Mouse (Mus musculus) heart, embryonic 15.5 days (tissue): Measurements from ENCODE around the gene Haspin. TPM values are rescaled to one million over a fixed set of nuclear protein-coding genes. Genes with fewer than 3 reads are reported as not detected.

Experiments
- ATAC-seq: fragments of 200-750 bp; cut with Nextera tagmentation; replicated peaks from 2 replicates; pipeline ENCODE4 v1.8.0; 2017; ENCODE audit warnings: low read depth, moderate TSS enrichment; ENCODE audit not compliant: insufficient number of reproducible peaks, insufficient read depth, low FRiP score
- H3K27ac ChIP-seq: fragments of 300-500 bp; sonication (generic); 2 replicates; pipeline ENCODE4 v1.5.1; 2015; ENCODE audit warnings: mild to moderate bottlenecking, inconsistent platforms
- H3K27me3 ChIP-seq: fragments of 300-500 bp; sonication (generic); 2 replicates; pipeline ENCODE4 v1.6.1; 2015; ENCODE audit warnings: inconsistent platforms
- H3K36me3 ChIP-seq: fragments of 300-500 bp; sonication (generic); 2 replicates; pipeline ENCODE4 v1.6.1; 2015; ENCODE audit warnings: mild to moderate bottlenecking, inconsistent platforms
- H3K4me1 ChIP-seq: fragments of 300-500 bp; sonication (generic); replicated peaks from 2 replicates; pipeline ENCODE4 v1.6.1; 2015; ENCODE audit warnings: inconsistent platforms
- H3K4me2 ChIP-seq: fragments of 300-500 bp; sonication (generic); 2 replicates; pipeline ENCODE4 v1.6.1; 2015; ENCODE audit warnings: inconsistent platforms, mild to moderate bottlenecking, moderate library complexity
- H3K4me3 ChIP-seq: fragments of 300-500 bp; sonication (generic); 2 replicates; pipeline ENCODE4 v1.5.1; 2015; ENCODE audit warnings: mild to moderate bottlenecking, inconsistent platforms
- H3K9ac ChIP-seq: fragments of 300-500 bp; sonication (generic); 2 replicates; pipeline ENCODE4 v1.6.1; 2015; ENCODE audit warnings: mild to moderate bottlenecking, inconsistent platforms
- H3K9me3 ChIP-seq: fragments of 300-500 bp; sonication (generic); replicated peaks from 2 replicates; pipeline ENCODE4 v1.6.1; 2016; ENCODE audit warnings: inconsistent platforms
- WGBS: fragments of 180-500 bp; shearing (Covaris S2); methylation state at CpG from one replicate; pipeline ENCODE4 v1.1.7; 2015; ENCODE audit warnings: mixed read lengths; 5-methylcytosine and 5-hydroxymethylcytosine counted together
- polyA plus RNA-seq: library from polyadenylated mRNA; unstranded; fragments of >200 nt; fragmentation: Nextera tagmentation; extraction: Ambion mirVana; gene quantifications from 2 replicates; pipeline ENCODE4 v1.2.1, GENCODE M21; 2015

Gene Haspin
- polyA plus RNA-seq, 1 experiment from 2014 or later = 10.0 TPM

DNA sequence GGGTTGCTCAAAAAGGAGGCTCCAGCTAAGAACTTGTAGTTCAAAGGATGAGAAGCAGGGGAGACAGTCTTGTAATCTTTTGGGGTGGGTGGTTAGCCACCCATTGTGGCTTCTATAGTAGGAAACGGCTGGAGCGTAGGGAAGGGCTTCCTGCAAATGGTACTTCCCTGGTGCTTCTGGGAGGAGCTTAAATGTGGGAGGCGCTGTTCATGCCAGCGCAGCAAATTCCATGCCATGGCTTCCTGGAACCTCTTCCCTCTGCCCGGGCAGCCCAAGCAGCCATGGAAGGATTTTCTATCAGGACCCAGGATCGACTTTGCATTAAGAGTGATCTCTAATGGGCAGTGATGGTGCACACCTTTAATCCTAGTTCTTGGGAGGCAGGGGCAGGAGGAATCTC is 30.5 kb upstream of the Haspin start:
- H3K36me3 ChIP-seq = peaks cover 3% of the 10 kb centered on the region; the same call in 1 of the 2 replicates
- ATAC-seq = no peak
- H3K27ac ChIP-seq = no peak overlapping the region
- H3K27me3 ChIP-seq = no peaks in the 10 kb centered on the region
- H3K4me2 ChIP-seq = no peak overlapping the region
- H3K9ac ChIP-seq = no peak overlapping the region
- WGBS = 71% methylated on average over 6 of the region's 6 CpGs
- H3K4me1 ChIP-seq = peaks cover 16% of the 10 kb centered on the region
- no peaks in the 10 kb centered on the region for H3K9me3 ChIP-seq
- H3K4me3 ChIP-seq = no peak overlapping the region

- WGBS = 82% methylated on average over 8 of the region's 8 CpGs
- Histone ChIP-seq H3K27ac (no peak overlapping the region), H3K9me3 (no peaks in the 10 kb centered on the region), H3K4me3 (no peak overlapping the region), H3K4me2 (no peak overlapping the region), H3K27me3 (no peaks in the 10 kb centered on the region), H3K9ac (no peak overlapping the region), H3K4me1 (peaks cover 16% of the 10 kb centered on the region), H3K36me3 (peaks cover under 1% of the 10 kb centered on the region; the same call in 1 of the 2 replicates)
- ATAC-seq = no peak
Observed at GRCm38 (mm10) chr11:73168071-73168470, 30.0 kb upstream of the Haspin start.

DNA sequence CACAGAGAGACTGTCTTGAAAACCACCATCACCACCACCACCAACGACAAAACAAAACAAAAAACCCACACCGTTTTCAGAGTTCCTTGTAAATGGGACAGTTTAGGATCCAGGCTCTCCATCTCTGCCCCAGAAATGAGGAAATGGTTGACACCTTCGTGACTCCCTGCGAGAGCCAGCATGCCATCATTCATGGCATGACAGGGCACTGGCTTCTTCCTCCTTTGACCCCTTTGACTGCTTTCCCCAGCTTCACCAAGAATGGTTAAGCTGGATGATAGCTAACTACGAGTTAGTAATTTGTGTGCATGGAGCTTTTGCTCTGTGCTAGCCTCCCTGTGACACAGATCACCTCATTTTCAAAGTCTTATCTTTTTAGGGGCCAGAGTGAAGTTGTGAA is 24.2 kb upstream of the Haspin start:
- H3K27me3 ChIP-seq = peaks cover 18% of the 10 kb centered on the region; the same call in 1 of the 2 replicates
- no peaks in the 10 kb centered on the region for H3K36me3 ChIP-seq
- WGBS = 66% methylated on average over 5 of the region's 5 CpGs
- ATAC-seq = no peak
- no peak overlapping the region for H3K4me3 ChIP-seq
- no peak overlapping the region for H3K4me2 ChIP-seq
- H3K27ac ChIP-seq = no peak overlapping the region
- H3K9me3 ChIP-seq = no peaks in the 10 kb centered on the region
- H3K4me1 ChIP-seq = peaks cover 14% of the 10 kb centered on the region
- no peak overlapping the region for H3K9ac ChIP-seq

DNA sequence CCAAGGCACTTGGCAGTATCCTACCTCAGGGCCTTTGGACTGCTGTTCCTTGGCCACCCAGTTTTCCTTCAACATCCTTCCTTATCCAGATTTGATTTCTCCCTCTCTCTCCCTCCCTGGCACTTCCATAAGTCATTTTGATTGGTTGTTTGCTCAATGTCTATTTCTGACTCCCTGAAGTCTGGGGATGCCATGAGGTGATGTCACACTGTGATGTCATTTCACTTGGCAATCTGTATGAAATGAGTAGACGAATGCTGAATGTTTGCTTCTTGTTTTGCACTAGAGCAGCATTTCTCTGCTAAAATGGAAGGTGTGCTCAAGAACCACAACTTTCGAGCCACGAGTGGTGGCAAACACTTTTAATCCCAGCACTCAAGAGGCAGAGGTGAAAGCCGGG is 23.5 kb upstream of the Haspin start:
- no peaks in the 10 kb centered on the region for H3K36me3 ChIP-seq
- no peak overlapping the region for H3K4me3 ChIP-seq
- H3K9me3 ChIP-seq = no peaks in the 10 kb centered on the region
- WGBS = 80% methylated on average over 4 of the region's 4 CpGs
- H3K27ac ChIP-seq = peak overlapping the region; percentile 63
- H3K4me2 ChIP-seq = peak overlapping the region; percentile 92
- H3K4me1 ChIP-seq = peaks cover 14% of the 10 kb centered on the region
- no peak for ATAC-seq
- H3K9ac ChIP-seq = no peak overlapping the region
- peaks cover 22% of the 10 kb centered on the region; the same call in 1 of the 2 replicates for H3K27me3 ChIP-seq

- Histone ChIP-seq H3K36me3 (no peaks in the 10 kb centered on the region), H3K27me3 (peaks cover 24% of the 10 kb centered on the region; the same call in 1 of the 2 replicates), H3K9me3 (no peaks in the 10 kb centered on the region), H3K4me2 (peak overlapping the region; percentile 92), H3K27ac (peak overlapping the region; percentile 63), H3K9ac (peak overlapping the region; percentile 71), H3K4me1 (peaks cover 14% of the 10 kb centered on the region), H3K4me3 (peak overlapping the region; percentile 58)
- ATAC-seq = peak; percentile 74
- 7% methylated on average over 6 of the region's 6 CpGs for WGBS
Observed at GRCm38 (mm10) chr11:73160811-73161200, 22.7 kb upstream of the Haspin start.

DNA sequence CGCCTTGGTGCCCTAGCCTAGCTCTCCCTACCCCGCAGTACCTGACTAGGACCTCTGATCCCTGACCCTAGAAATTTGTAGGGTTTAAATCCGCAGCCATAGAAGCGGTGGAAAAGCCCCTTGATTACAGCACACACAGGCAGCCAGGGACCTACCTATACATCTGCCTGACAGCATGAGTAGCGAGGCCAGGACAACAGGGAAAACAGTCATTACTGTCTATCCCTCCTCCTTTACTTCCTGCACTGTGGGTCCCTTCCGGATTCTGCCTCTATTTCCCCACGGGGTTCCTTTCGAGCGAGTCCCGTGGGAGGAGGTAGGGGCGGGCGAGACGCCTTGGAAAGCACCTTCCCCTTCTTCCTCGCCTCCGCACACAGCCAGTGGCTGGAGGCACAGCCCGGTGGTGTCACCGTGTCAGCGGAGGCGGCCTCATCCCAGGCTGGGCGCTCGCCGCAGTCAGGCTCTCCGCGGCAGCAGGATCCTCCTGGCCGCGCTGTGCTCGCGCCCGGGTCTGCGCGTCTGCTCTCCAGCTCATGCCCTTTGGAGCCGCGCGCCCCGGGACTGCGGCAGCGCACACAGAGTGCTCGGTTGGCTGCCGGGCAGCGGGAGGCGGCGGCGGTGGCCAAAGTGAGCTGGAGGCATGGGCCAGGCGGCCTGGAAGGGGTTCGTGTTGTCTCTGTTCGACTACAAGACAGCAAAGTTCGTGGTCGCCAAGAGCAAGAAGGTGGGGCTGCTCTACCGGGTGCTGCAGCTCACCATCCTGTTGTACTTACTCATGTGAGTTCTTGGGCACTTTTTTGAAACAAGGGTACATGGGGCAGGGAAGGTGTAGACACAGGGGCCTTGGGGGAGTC is 22.1 kb upstream of the Haspin start, which contains the start of gene P2rx5:
Gene P2rx5, plus strand, starts transcription at position 465 of the 854 bp plus-strand sequence.
- peaks cover 24% of the 10 kb centered on the region; the same call in 1 of the 2 replicates for H3K27me3 ChIP-seq
- peak within 1 kb of the TSS; percentile 58 for H3K4me3 ChIP-seq
- WGBS = 3% methylated on average over 49 of the region's 49 CpGs
- peak within 1 kb of the TSS; percentile 92 for H3K4me2 ChIP-seq
- H3K27ac ChIP-seq = peak within 1 kb of the TSS; percentile 63
- H3K9ac ChIP-seq = peak within 1 kb of the TSS; percentile 71
- peaks cover 14% of the 10 kb centered on the region for H3K4me1 ChIP-seq
- no peaks in the 10 kb centered on the region for H3K9me3 ChIP-seq
- ATAC-seq = peak; percentile 83
- H3K36me3 ChIP-seq = no peaks in the 10 kb centered on the region

DNA sequence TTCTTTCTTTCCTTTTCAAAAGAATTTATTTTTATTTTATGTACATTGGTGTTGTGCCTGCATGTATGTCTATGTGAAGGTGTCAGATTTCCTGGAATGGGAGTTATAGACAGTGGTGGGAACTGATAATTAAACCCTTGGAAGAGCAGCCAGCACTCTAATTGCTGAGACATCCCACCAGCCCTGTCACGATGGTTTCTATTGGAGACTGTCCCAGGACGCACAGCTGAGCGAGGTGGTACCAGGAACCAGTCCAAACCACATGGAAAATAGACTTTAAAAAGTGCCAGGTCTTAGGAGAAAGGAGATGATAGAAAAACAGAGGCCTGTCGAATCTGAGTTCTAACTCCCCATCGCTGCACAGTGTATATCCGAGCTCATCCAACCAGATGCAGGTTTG is 17.0 kb upstream of the Haspin start:
- no peak overlapping the region for H3K27ac ChIP-seq
- WGBS = 62% methylated on average over 6 of the region's 6 CpGs
- no peaks in the 10 kb centered on the region for H3K36me3 ChIP-seq
- ATAC-seq = no peak
- peaks cover 3% of the 10 kb centered on the region for H3K4me1 ChIP-seq
- H3K27me3 ChIP-seq = peaks cover 22% of the 10 kb centered on the region; the same call in 1 of the 2 replicates
- no peak overlapping the region for H3K4me3 ChIP-seq
- no peaks in the 10 kb centered on the region for H3K9me3 ChIP-seq
- no peak overlapping the region for H3K9ac ChIP-seq
- H3K4me2 ChIP-seq = no peak overlapping the region

- 78% methylated on average over 9 of the region's 9 CpGs for WGBS
- H3K4me1 ChIP-seq = no peaks in the 10 kb centered on the region
- H3K4me2 ChIP-seq = no peak overlapping the region
- ATAC-seq = no peak
- no peak overlapping the region for H3K27ac ChIP-seq
- H3K4me3 ChIP-seq = no peak overlapping the region
- H3K9me3 ChIP-seq = no peaks in the 10 kb centered on the region
- no peaks in the 10 kb centered on the region for H3K27me3 ChIP-seq
- no peaks in the 10 kb centered on the region for H3K36me3 ChIP-seq
- no peak overlapping the region for H3K9ac ChIP-seq
Observed at GRCm38 (mm10) chr11:73148209-73148608, 10.1 kb upstream of the Haspin start.

- H3K27ac ChIP-seq = no peak overlapping the region
- H3K27me3 ChIP-seq = no peaks in the 10 kb centered on the region
- H3K9me3 ChIP-seq = no peaks in the 10 kb centered on the region
- ATAC-seq = no peak
- no peak overlapping the region for H3K4me3 ChIP-seq
- H3K4me1 ChIP-seq = no peaks in the 10 kb centered on the region
- no peak overlapping the region for H3K4me2 ChIP-seq
- no peak overlapping the region for H3K9ac ChIP-seq
- H3K36me3 ChIP-seq = no peaks in the 10 kb centered on the region
- WGBS = 51% methylated on average over 7 of the region's 7 CpGs
Observed at GRCm38 (mm10) chr11:73146975-73147365, 8.9 kb upstream of the Haspin start.

- Histone ChIP-seq H3K9me3 (no peaks in the 10 kb centered on the region), H3K27me3 (no peaks in the 10 kb centered on the region), H3K4me3 (no peak overlapping the region), H3K27ac (no peak overlapping the region), H3K36me3 (no peaks in the 10 kb centered on the region), H3K4me1 (no peaks in the 10 kb centered on the region), H3K4me2 (no peak overlapping the region), H3K9ac (no peak overlapping the region)
- 51% methylated on average over 11 of the region's 11 CpGs for WGBS
- ATAC-seq = no peak
Observed at GRCm38 (mm10) chr11:73146026-73146974, 8.2 kb upstream of the Haspin start.

GRCm38 (mm10) chr11:73144261-73144681 is 6.2 kb upstream of the Haspin start:
- no peaks in the 10 kb centered on the region for H3K36me3 ChIP-seq
- no peak overlapping the region for H3K27ac ChIP-seq
- no peak for ATAC-seq
- no peaks in the 10 kb centered on the region for H3K4me1 ChIP-seq
- H3K9me3 ChIP-seq = no peaks in the 10 kb centered on the region
- no peak overlapping the region for H3K4me3 ChIP-seq
- whole genome bisulfite sequencing = 43% methylated on average over 1 of the region's 1 CpGs
- no peak overlapping the region for H3K4me2 ChIP-seq
- H3K9ac ChIP-seq = no peak overlapping the region
- H3K27me3 ChIP-seq = no peaks in the 10 kb centered on the region
